Mouse (Mus musculus) heart, postnatal 0 days (tissue): ENCODE measurements around the gene Jak1.

Experiments
- CTCF ChIP-seq: IDR thresholded peaks from 2 replicates; pipeline ENCODE4 v1.5.1; 2016; ENCODE audit warnings: antibody characterized with exemption, control low read depth, low read depth
- EP300 ChIP-seq: IDR thresholded peaks from 2 replicates; pipeline ENCODE4 v1.6.1; 2016; ENCODE audit warnings: antibody characterized with exemption, low read depth

- TF ChIP-seq CTCF: no peak
- TF ChIP-seq EP300: no peak
These were observed 30.3 kb downstream of the Jak1 start for GRCm38 (mm10) chr4:101234753-101235152.
